Mouse (Mus musculus): ENCODE data around the gene Ddx47.

Ddx47 gene

DNA sequence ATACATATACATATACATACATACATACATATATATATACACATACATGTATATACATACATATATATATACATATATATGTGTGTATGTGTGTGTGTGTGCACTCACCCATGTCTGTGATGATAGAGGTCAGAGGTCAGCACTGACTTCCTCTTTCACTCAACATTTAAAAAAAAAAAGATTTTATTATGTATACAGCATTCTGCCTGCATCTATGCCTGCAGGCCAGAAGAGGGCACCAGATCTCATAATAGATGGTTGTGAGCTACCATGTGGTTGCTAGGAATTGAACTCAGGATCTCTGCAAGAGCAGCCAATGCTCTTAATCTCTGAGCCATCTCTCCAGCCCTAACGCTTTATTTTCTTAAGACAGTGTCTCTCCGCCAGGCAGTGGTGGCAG, 14.5 kb upstream of the Ddx47 start:
- H3K9me3 ChIP-seq (ENCODE audit: low read length): peaks cover 20% of the 10 kb centered on the region
- H3K4me3 ChIP-seq (replicated peaks; ENCODE audit: low read length): no peak overlapping the region
- TF ChIP-seq CTCF (conservative IDR thresholded peaks at IDR 0.05; ENCODE audit: low read length) (peak; percentile 39), NANOG (IDR thresholded peaks at IDR 0.05; ENCODE audit: borderline replicate concordance, low read length) (no peak)
- peaks cover 2% of the 10 kb centered on the region; the same call in 1 of the 2 replicates for H3K27me3 ChIP-seq (ENCODE audit: insufficient read depth, low read length)
- no peaks in the 10 kb centered on the region for H3K4me1 ChIP-seq (replicated peaks; ENCODE audit: low read depth, low read length)
- H3K36me3 ChIP-seq (ENCODE audit: insufficient read depth, low read length): no peaks in the 10 kb centered on the region

DNA sequence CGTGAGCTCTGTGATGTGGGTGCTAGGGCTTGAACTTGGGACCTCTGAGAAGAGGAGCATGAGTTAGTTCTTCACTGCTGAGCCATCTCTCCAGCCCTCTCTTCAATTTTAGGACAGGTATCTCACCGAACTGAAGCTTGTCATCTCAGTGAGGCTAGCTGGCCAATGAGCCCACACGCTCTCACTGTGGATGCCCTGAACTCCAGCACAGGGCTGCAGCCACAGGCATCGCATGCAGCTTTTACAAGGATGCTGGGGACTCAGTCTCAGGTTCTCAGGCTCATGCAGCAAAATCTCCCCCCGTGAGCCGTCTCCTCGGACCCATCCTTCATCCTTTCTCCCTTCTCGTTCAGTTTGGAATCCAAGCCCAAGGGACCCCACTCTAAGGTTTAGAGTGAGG, 13.3 kb upstream of the Ddx47 start:
- H3K36me3 ChIP-seq (ENCODE audit: insufficient read depth, low read length): no peaks in the 10 kb centered on the region
- no peaks in the 10 kb centered on the region for H3K4me1 ChIP-seq (replicated peaks; ENCODE audit: low read depth, low read length)
- peaks cover 20% of the 10 kb centered on the region for H3K9me3 ChIP-seq (ENCODE audit: low read length)
- no peaks in the 10 kb centered on the region for H3K27me3 ChIP-seq (ENCODE audit: insufficient read depth, low read length)
- H3K4me3 ChIP-seq (replicated peaks; ENCODE audit: low read length): no peak overlapping the region
- TF ChIP-seq NANOG (IDR thresholded peaks at IDR 0.05; ENCODE audit: borderline replicate concordance, low read length): no peak
- no peak for TF ChIP-seq POU5F1 (IDR thresholded peaks at IDR 0.05; ENCODE audit: borderline replicate concordance, low read length)
- no peak for TF ChIP-seq CTCF (conservative IDR thresholded peaks at IDR 0.05; ENCODE audit: low read length)

DNA sequence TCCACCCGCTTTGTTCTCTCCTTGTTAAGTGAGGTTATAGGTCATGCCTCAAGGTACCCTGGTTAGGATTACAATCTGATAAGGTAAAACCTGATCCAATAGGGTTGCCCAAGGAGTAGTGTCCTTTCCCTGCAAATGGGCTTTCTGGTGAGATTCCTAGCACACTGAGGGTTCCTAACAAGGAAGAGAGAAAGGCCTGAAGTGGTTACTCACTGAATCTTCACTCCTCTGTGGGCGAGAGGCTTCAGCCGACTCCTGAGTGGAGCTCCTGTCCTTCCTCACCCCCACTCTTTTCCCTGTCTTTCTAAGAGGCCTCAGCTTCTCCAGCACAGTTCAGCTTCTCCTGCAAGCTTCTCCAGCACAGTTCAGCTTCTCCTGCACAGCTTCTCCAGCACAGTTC, 12.6 kb upstream of the Ddx47 start:
- no peaks in the 10 kb centered on the region for H3K27me3 ChIP-seq (ENCODE audit: insufficient read depth, low read length)
- H3K36me3 ChIP-seq (ENCODE audit: insufficient read depth, low read length): no peaks in the 10 kb centered on the region
- TF ChIP-seq NANOG (IDR thresholded peaks at IDR 0.05; ENCODE audit: borderline replicate concordance, low read length) (no peak), CTCF (conservative IDR thresholded peaks at IDR 0.05; ENCODE audit: low read length) (no peak), POU5F1 (IDR thresholded peaks at IDR 0.05; ENCODE audit: borderline replicate concordance, low read length) (no peak)
- no peaks in the 10 kb centered on the region for H3K4me1 ChIP-seq (replicated peaks; ENCODE audit: low read depth, low read length)
- H3K9me3 ChIP-seq (ENCODE audit: low read length): peaks cover 20% of the 10 kb centered on the region
- H3K4me3 ChIP-seq (replicated peaks; ENCODE audit: low read length): no peak overlapping the region

DNA sequence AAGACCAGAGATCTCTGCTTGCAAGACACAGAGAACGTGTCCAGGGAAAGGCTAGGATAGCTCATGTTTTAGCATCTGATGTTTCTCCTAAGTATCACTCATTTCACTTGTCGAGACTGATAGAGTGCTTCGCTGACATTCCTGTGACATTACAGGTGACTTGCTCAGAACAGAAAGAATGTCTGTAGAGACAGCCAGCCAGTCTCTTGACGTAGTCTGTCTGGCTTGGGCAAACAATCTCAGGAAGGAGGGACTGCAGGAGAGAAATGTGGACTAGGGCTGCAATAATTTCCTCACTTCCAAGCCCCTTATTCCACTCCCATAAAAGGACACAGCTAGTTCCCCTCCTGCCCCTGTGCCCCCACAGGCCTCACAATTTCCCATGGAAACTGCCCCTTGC, 11.1 kb upstream of the Ddx47 start:
- no peaks in the 10 kb centered on the region for H3K4me1 ChIP-seq (replicated peaks; ENCODE audit: low read depth, low read length)
- no peak for TF ChIP-seq NANOG (IDR thresholded peaks at IDR 0.05; ENCODE audit: borderline replicate concordance, low read length)

DNA sequence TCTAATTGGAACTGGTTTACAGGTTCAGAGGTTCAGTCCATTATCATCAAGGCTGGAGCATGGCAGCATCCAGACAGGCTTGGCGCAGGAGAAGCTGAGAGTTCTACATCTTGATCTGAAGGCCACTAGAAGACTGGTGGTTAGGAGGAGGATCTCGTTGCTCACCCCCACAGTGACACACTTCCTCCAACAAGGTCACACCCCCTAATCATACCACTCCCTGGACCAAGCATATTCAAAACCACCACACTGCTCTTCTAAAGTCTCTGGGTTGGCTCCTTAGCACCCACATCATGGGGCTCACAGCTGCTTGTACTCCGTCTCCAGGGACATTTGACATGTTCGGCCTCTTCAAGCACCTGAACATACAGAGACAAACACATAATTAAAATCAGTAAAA, 9.4 kb upstream of the Ddx47 start:
- Histone ChIP-seq H3K36me3 (ENCODE audit: insufficient read depth, low read length) (no peaks in the 10 kb centered on the region), H3K27me3 (ENCODE audit: insufficient read depth, low read length) (no peaks in the 10 kb centered on the region), H3K4me3 (replicated peaks; ENCODE audit: low read length) (no peak overlapping the region), H3K9me3 (ENCODE audit: low read length) (peaks cover 20% of the 10 kb centered on the region), H3K4me1 (replicated peaks; ENCODE audit: low read depth, low read length) (no peaks in the 10 kb centered on the region)
- no peak for TF ChIP-seq NANOG (IDR thresholded peaks at IDR 0.05; ENCODE audit: borderline replicate concordance, low read length)
- TF ChIP-seq POU5F1 (IDR thresholded peaks at IDR 0.05; ENCODE audit: borderline replicate concordance, low read length): no peak
- TF ChIP-seq CTCF (conservative IDR thresholded peaks at IDR 0.05; ENCODE audit: low read length): no peak

More for the DNA sequence above, 11.1 kb upstream of the Ddx47 start:
- H3K9me3 ChIP-seq (ENCODE audit: low read length): peaks cover 20% of the 10 kb centered on the region
- H3K36me3 ChIP-seq (ENCODE audit: insufficient read depth, low read length): no peaks in the 10 kb centered on the region
- H3K27me3 ChIP-seq (ENCODE audit: insufficient read depth, low read length): no peaks in the 10 kb centered on the region
- H3K4me3 ChIP-seq (replicated peaks; ENCODE audit: low read length): no peak overlapping the region

DNA sequence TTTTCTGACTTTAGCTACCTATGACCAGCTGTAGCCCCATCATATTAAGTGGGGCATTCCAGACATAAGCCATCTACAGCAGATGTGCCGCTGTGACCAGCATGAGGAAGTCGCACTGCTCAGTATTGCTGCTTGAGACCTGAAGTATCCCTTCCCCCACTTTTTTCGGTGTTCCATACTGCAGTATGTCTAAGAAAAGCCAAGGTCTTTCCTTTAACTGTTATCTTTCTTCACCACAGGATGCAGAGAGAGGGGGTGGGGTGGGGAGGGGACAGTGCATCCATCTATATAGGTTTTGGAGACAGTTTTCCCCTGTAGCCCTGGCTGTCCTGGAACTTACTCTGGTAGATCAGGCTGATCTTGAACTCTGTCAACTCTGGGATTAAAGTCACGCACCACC, 5.0 kb upstream of the Ddx47 start:
- no peaks in the 10 kb centered on the region for H3K27me3 ChIP-seq (ENCODE audit: insufficient read depth, low read length)
- no peaks in the 10 kb centered on the region for H3K36me3 ChIP-seq (ENCODE audit: insufficient read depth, low read length)
- no peak for TF ChIP-seq POU5F1 (IDR thresholded peaks at IDR 0.05; ENCODE audit: borderline replicate concordance, low read length)
- no peak for TF ChIP-seq CTCF (conservative IDR thresholded peaks at IDR 0.05; ENCODE audit: low read length)
- TF ChIP-seq NANOG (IDR thresholded peaks at IDR 0.05; ENCODE audit: borderline replicate concordance, low read length): no peak
- H3K9me3 ChIP-seq (ENCODE audit: low read length): no peaks in the 10 kb centered on the region
- no peak overlapping the region for H3K4me3 ChIP-seq (replicated peaks; ENCODE audit: low read length)
- H3K4me1 ChIP-seq (replicated peaks; ENCODE audit: low read depth, low read length): no peaks in the 10 kb centered on the region; the same call in 1 of the 2 replicates

DNA sequence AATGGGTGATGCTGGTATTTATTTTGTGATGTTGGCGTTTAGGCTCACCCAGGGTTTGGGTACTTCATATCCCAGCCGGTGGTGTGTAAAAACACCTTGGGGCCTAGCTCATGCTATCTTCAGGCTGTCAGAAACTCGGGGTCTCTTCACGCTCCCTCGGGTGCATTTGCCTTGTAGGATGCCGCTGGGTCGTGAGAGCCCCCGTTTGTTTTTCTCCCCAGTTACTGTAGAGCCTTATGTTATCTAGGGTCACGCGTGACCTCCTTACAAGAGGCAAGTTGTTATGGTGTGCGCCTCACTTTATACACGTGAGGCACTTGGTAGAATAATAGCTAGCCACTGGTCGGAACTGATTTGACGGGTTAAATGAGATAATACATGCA, 313 bp downstream of the Ddx47 start:
- Histone ChIP-seq H3K27me3 (ENCODE audit: insufficient read depth, low read length) (no peaks in the 10 kb centered on the region), H3K9me3 (ENCODE audit: low read length) (no peaks in the 10 kb centered on the region), H3K4me3 (replicated peaks; ENCODE audit: low read length) (peak overlapping the region; percentile 91), H3K36me3 (ENCODE audit: insufficient read depth, low read length) (peaks cover 36% of the 10 kb centered on the region), H3K4me1 (replicated peaks; ENCODE audit: low read depth, low read length) (peaks cover 6% of the 10 kb centered on the region)
- TF ChIP-seq NANOG (IDR thresholded peaks at IDR 0.05; ENCODE audit: borderline replicate concordance, low read length) (no peak), CTCF (conservative IDR thresholded peaks at IDR 0.05; ENCODE audit: low read length) (no peak), POU5F1 (IDR thresholded peaks at IDR 0.05; ENCODE audit: borderline replicate concordance, low read length) (no peak)

DNA sequence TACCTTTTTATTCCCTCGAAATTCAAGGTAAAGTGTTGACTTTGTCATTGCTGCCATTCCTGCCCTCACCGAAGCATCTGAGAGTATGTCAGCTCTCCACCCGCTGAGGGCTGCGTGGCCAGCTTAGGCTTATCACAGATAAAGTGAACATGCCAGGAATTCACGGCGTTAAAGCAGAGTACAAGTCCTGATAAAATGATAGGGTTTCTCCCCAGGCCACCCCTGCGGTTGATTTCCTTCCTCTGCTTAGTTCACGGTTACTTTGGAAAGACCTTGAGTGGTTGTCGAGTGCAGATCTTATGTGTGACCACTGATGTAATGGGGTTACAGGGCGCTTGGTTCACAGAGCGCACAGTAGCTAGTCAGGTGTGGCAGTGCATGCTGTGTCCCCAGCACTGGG, 5.8 kb downstream of the Ddx47 start:
- H3K36me3 ChIP-seq (ENCODE audit: insufficient read depth, low read length): peaks cover 91% of the 10 kb centered on the region
- H3K27me3 ChIP-seq (ENCODE audit: insufficient read depth, low read length): no peaks in the 10 kb centered on the region
- H3K4me1 ChIP-seq (replicated peaks; ENCODE audit: low read depth, low read length): peaks cover 3% of the 10 kb centered on the region
- no peaks in the 10 kb centered on the region for H3K9me3 ChIP-seq (ENCODE audit: low read length)
- TF ChIP-seq POU5F1 (IDR thresholded peaks at IDR 0.05; ENCODE audit: borderline replicate concordance, low read length) (no peak), NANOG (IDR thresholded peaks at IDR 0.05; ENCODE audit: borderline replicate concordance, low read length) (no peak), CTCF (conservative IDR thresholded peaks at IDR 0.05; ENCODE audit: low read length) (no peak)
- H3K4me3 ChIP-seq (replicated peaks; ENCODE audit: low read length): no peak overlapping the region

DNA sequence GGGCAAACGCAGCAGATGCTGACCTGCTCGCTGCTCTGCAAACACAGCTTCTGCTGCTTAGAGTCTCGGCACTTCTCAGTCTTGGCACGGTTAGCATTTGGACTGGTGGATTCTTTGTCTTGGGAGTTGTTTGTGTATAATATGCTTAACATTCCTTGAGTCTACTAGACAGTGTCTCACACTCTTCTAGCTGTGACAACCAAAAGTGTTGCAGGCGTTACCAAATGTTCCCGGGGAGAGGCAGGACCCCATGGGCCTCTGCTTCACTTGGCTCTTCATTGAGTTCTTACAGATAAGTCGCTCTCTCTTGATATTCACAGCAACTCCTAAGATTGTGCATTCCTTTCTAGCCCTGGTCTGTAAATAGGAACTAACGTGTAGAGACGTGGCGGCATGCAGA, 8.2 kb downstream of the Ddx47 start:
- Histone ChIP-seq H3K27me3 (ENCODE audit: insufficient read depth, low read length) (no peaks in the 10 kb centered on the region), H3K4me3 (replicated peaks; ENCODE audit: low read length) (no peak overlapping the region), H3K4me1 (replicated peaks; ENCODE audit: low read depth, low read length) (no peaks in the 10 kb centered on the region), H3K9me3 (ENCODE audit: low read length) (no peaks in the 10 kb centered on the region), H3K36me3 (ENCODE audit: insufficient read depth, low read length) (peaks cover 99% of the 10 kb centered on the region)
- no peak for TF ChIP-seq POU5F1 (IDR thresholded peaks at IDR 0.05; ENCODE audit: borderline replicate concordance, low read length)
- TF ChIP-seq CTCF (conservative IDR thresholded peaks at IDR 0.05; ENCODE audit: low read length): no peak
- no peak for TF ChIP-seq NANOG (IDR thresholded peaks at IDR 0.05; ENCODE audit: borderline replicate concordance, low read length)
